Mouse (Mus musculus) E14TG2a.4 (cell line): ENCODE measurements around the gene Gipc3.

Experiments used
- CTCF ChIP-seq: conservative IDR thresholded peaks from 2 replicates; pipeline ENCODE4 v1.5.1; 2014; ENCODE audit warnings: low read length
- POU5F1 ChIP-seq: IDR thresholded peaks from 2 replicates; pipeline ENCODE4 v1.6.1; 2014; ENCODE audit warnings: low read length, borderline replicate concordance

- no peak for TF ChIP-seq CTCF
- TF ChIP-seq POU5F1: no peak
Measured at GRCm38 (mm10) chr10:81377793-81378552, 34.9 kb upstream of the Gipc3 start, which contains the start of gene Fzr1.
